In genomic region chr14:61235846-61236474, GRCm38 (mm10) we compare ENCODE assay signal across 18 mouse cellular contexts. TPM values are rescaled to one million over a fixed set of nuclear protein-coding genes. Genes with fewer than 3 reads are reported as not detected.
DNase-seq lines count a peak whose midpoint lies in the region; ATAC-seq and TF ChIP-seq lines count a peak whose summit lies in the region.
"Had no signal": no experiment of that assay in that cellular context is flagged by ENCODE, and none has a peak within 500 bp of the region (broad histone marks: within the 10 kb centered on the region; RNA-seq: fewer than 3 reads in every experiment).

No protein-coding gene starts in this region.

- no peaks in the 10 kb centered on the region for H3K4me1 ChIP-seq in forebrain, embryonic 10.5 days
- no peaks in the 10 kb centered on the region for H3K4me1 ChIP-seq in forebrain, embryonic 11.5 days (replicated peaks; ENCODE audit: control insufficient read depth, insufficient read depth, low read length)
- no peaks in the 10 kb centered on the region for H3K4me1 ChIP-seq in limb, embryonic 14.5 days (ENCODE audit: control insufficient read depth, insufficient read depth, low read length)
- 0 out of 2 replicates have a peak, but pooled peaks cover 2% of the 10 kb centered on the region for H3K4me1 ChIP-seq in limb, embryonic 10.5 days
- no peaks in the 10 kb centered on the region for H3K4me1 ChIP-seq in hindbrain, embryonic 10.5 days (replicated peaks)
- H3K4me1 ChIP-seq in intestine, embryonic 15.5 days (replicated peaks) = no peaks in the 10 kb centered on the region
- H3K4me1 ChIP-seq: limb, embryonic 13.5 days; midbrain, embryonic 10.5 days had no signal

- TF ChIP-seq POLR2A in limb, embryonic 14.5 days (IDR thresholded peaks at IDR 0.05; ENCODE audit: borderline replicate concordance, extremely low read depth, insufficient read depth, insufficient read length) = no peak
- no peak for TF ChIP-seq POLR2A in brain, embryonic 14.5 days (IDR thresholded peaks at IDR 0.05; ENCODE audit: borderline replicate concordance, extremely low read depth, insufficient read depth, insufficient read length, poor library complexity, severe bottlenecking)

- no peak for ATAC-seq in forebrain, embryonic 11.5 days (replicated peaks; ENCODE audit: low FRiP score)
- no peak for ATAC-seq in limb, embryonic 14.5 days (ENCODE audit: low FRiP score, low read depth)
- ATAC-seq in intestine, embryonic 15.5 days = no peak

- no peak overlapping the region for H3K4me3 ChIP-seq in forebrain, embryonic 10.5 days
- no peak overlapping the region for H3K4me3 ChIP-seq in forebrain, embryonic 11.5 days (ENCODE audit: low read depth, low read length)
- H3K4me3 ChIP-seq in limb, embryonic 14.5 days (replicated peaks; ENCODE audit: low read length) = no peak overlapping the region
- H3K4me3 ChIP-seq in limb, embryonic 10.5 days = no peak overlapping the region
- H3K4me3 ChIP-seq in hindbrain, embryonic 10.5 days = no peak overlapping the region
- no peak overlapping the region for H3K4me3 ChIP-seq in intestine, embryonic 15.5 days (replicated peaks)
- H3K4me3 ChIP-seq: limb, embryonic 13.5 days; midbrain, embryonic 10.5 days; neural tube, embryonic 13.5 days had no signal

- DNase-seq in forebrain, embryonic 10.5 days (ENCODE audit: extremely low spot score, low spot score) = no peak
- no peak for DNase-seq in forebrain, embryonic 11.5 days (ENCODE audit: low spot score)
- peak; percentile 40 for DNase-seq in limb, embryonic 14.5 days (ENCODE audit: low spot score)
- no peak for DNase-seq in limb, embryonic 10.5 days (ENCODE audit: low spot score)
- peak; percentile 80 for DNase-seq in brain, embryonic 14.5 days (ENCODE audit: low read depth)
- peak; percentile 62 for DNase-seq in heart, postnatal 4 days
- DNase-seq in hindbrain, embryonic 10.5 days (ENCODE audit: low spot score) = no peak
- DNase-seq: cerebellum, adult 11-12 months; kidney, adult 18-20 months; lung, adult 2 months; right cerebral cortex, adult 18-20 months; thymus, adult 2 months had no signal

- no peak overlapping the region for H3K4me2 ChIP-seq in forebrain, embryonic 11.5 days (ENCODE audit: low read depth, low read length, severe bottlenecking)
- no peak overlapping the region for H3K4me2 ChIP-seq in limb, embryonic 14.5 days (replicated peaks; ENCODE audit: low read depth, low read length, severe bottlenecking)
- H3K4me2 ChIP-seq in intestine, embryonic 15.5 days (replicated peaks) = no peak overlapping the region
- H3K4me2 ChIP-seq: limb, embryonic 13.5 days; neural tube, embryonic 13.5 days had no signal

- WGBS in forebrain, embryonic 10.5 days = 74% methylated on average over 5 of the region's 5 CpGs
- 57% methylated on average over 5 of the region's 5 CpGs for WGBS in forebrain, embryonic 11.5 days
- WGBS in limb, embryonic 14.5 days = 50% methylated on average over 5 of the region's 5 CpGs
- WGBS in limb, embryonic 10.5 days = 68% methylated on average over 5 of the region's 5 CpGs
- WGBS in hindbrain, embryonic 10.5 days = 77% methylated on average over 5 of the region's 5 CpGs
- WGBS in intestine, embryonic 15.5 days = 51% methylated on average over 5 of the region's 5 CpGs

- H3K36me3 ChIP-seq in forebrain, embryonic 10.5 days (replicated peaks) = no peaks in the 10 kb centered on the region
- no peaks in the 10 kb centered on the region for H3K36me3 ChIP-seq in forebrain, embryonic 11.5 days (ENCODE audit: control insufficient read depth, insufficient read depth, low read length)
- no peaks in the 10 kb centered on the region for H3K36me3 ChIP-seq in limb, embryonic 14.5 days (ENCODE audit: control insufficient read depth, insufficient read depth, low read length)
- no peaks in the 10 kb centered on the region for H3K36me3 ChIP-seq in limb, embryonic 10.5 days
- H3K36me3 ChIP-seq in hindbrain, embryonic 10.5 days = no peaks in the 10 kb centered on the region
- no peaks in the 10 kb centered on the region for H3K36me3 ChIP-seq in intestine, embryonic 15.5 days
- H3K36me3 ChIP-seq: limb, embryonic 13.5 days; midbrain, embryonic 10.5 days; neural tube, embryonic 13.5 days had no signal

- no peaks in the 10 kb centered on the region for H3K9me3 ChIP-seq in forebrain, embryonic 10.5 days
- H3K9me3 ChIP-seq in forebrain, embryonic 11.5 days (ENCODE audit: control insufficient read depth, low read length) = no peaks in the 10 kb centered on the region
- no peaks in the 10 kb centered on the region for H3K9me3 ChIP-seq in limb, embryonic 14.5 days (ENCODE audit: control insufficient read depth, low read length)
- no peaks in the 10 kb centered on the region for H3K9me3 ChIP-seq in limb, embryonic 10.5 days (replicated peaks)
- H3K9me3 ChIP-seq in hindbrain, embryonic 10.5 days = no peaks in the 10 kb centered on the region
- no peaks in the 10 kb centered on the region for H3K9me3 ChIP-seq in intestine, embryonic 15.5 days
- H3K9me3 ChIP-seq: limb, embryonic 13.5 days; midbrain, embryonic 10.5 days; neural tube, embryonic 13.5 days had no signal

- H3K27ac ChIP-seq in forebrain, embryonic 10.5 days = 0 out of 2 replicates have a peak overlapping the region, but pooled peaks have one; percentile 35
- H3K27ac ChIP-seq in forebrain, embryonic 11.5 days (ENCODE audit: low read depth, low read length) = no peak overlapping the region
- no peak overlapping the region for H3K27ac ChIP-seq in limb, embryonic 14.5 days (replicated peaks; ENCODE audit: low read depth, low read length)
- no peak overlapping the region for H3K27ac ChIP-seq in limb, embryonic 10.5 days
- H3K27ac ChIP-seq in hindbrain, embryonic 10.5 days = no peak overlapping the region
- H3K27ac ChIP-seq in intestine, embryonic 15.5 days = no peak overlapping the region
- H3K27ac ChIP-seq: limb, embryonic 13.5 days; midbrain, embryonic 10.5 days; neural tube, embryonic 13.5 days had no signal

- H3K27me3 ChIP-seq in forebrain, embryonic 10.5 days (ENCODE audit: poor library complexity, severe bottlenecking) = no peaks in the 10 kb centered on the region
- H3K27me3 ChIP-seq in forebrain, embryonic 11.5 days (ENCODE audit: control insufficient read depth, insufficient read depth, low read length) = no peaks in the 10 kb centered on the region
- no peaks in the 10 kb centered on the region for H3K27me3 ChIP-seq in limb, embryonic 14.5 days (ENCODE audit: control insufficient read depth, insufficient read depth, low read length)
- H3K27me3 ChIP-seq in limb, embryonic 10.5 days (ENCODE audit: low read depth, poor library complexity, severe bottlenecking) = no peaks in the 10 kb centered on the region
- H3K27me3 ChIP-seq in hindbrain, embryonic 10.5 days (ENCODE audit: insufficient read depth, poor library complexity, severe bottlenecking) = no peaks in the 10 kb centered on the region
- H3K27me3 ChIP-seq in intestine, embryonic 15.5 days (replicated peaks) = no peaks in the 10 kb centered on the region
- H3K27me3 ChIP-seq: limb, embryonic 13.5 days; neural tube, embryonic 13.5 days had no signal

- no peak for TF ChIP-seq CTCF in brain, embryonic 14.5 days (IDR thresholded peaks at IDR 0.05; ENCODE audit: borderline replicate concordance, extremely low read depth, insufficient read depth, insufficient read length)

- H3K9ac ChIP-seq in forebrain, embryonic 11.5 days (ENCODE audit: low read length) = no peak overlapping the region
- no peak overlapping the region for H3K9ac ChIP-seq in limb, embryonic 14.5 days (ENCODE audit: low read depth, low read length, severe bottlenecking)
- no peak overlapping the region for H3K9ac ChIP-seq in intestine, embryonic 15.5 days
- H3K9ac ChIP-seq: limb, embryonic 13.5 days; neural tube, embryonic 13.5 days had no signal

RNA-seq across cellular contexts. Expression of gene Sgcg, which starts 22.3 kb away (rescaled TPM):
- 0.04 TPM in 1 of 2 replicates, not detected in the other for polyA plus RNA-seq in forebrain, embryonic 10.5 days (2016; fragmentation: Nextera tagmentation; extraction: Ambion mirVana)
- 0.13 TPM in 1 of 2 replicates, not detected in the other for polyA plus RNA-seq in forebrain, embryonic 11.5 days (2014; fragmentation: Nextera tagmentation; extraction: Ambion mirVana)
- polyA plus RNA-seq in limb, embryonic 14.5 days (2012; rRNA removed) = 9.5 and 10.4 TPM in 2 replicates
- polyA plus RNA-seq in limb, embryonic 14.5 days (2014; fragmentation: Nextera tagmentation; extraction: Ambion mirVana) = 12.1 and 12.5 TPM in 2 replicates
- 0.18 and 0.43 TPM in 2 replicates for polyA plus RNA-seq in limb, embryonic 10.5 days (2016; fragmentation: Nextera tagmentation; extraction: Ambion mirVana)
- 0.07 and 0.10 TPM in 2 replicates for polyA plus RNA-seq in brain, embryonic 14.5 days (2012; rRNA removed)
- 100 to 1,000 TPM; 145 to 172 TPM for total RNA-seq in heart, postnatal 4 days (2021)
- polyA plus RNA-seq in hindbrain, embryonic 10.5 days (2016; fragmentation: Nextera tagmentation; extraction: Ambion mirVana) = 0.07 TPM in 1 of 2 replicates, not detected in the other
- polyA plus RNA-seq in intestine, embryonic 15.5 days (2015; fragmentation: Nextera tagmentation; extraction: Ambion mirVana) = 0.78 and 0.79 TPM in 2 replicates
- total RNA-seq: hematopoietic stem cell, adult 5-6 weeks; MEL had no signal
- polyA plus RNA-seq: midbrain, embryonic 10.5 days had no signal

Comparison
In these comparisons a context has a peak if more than half of its experiments do, and no peak if none do; other contexts are left out.
1. DNase-seq: peak in limb, embryonic 14.5 days (single experiment), brain, embryonic 14.5 days (single experiment) and heart, postnatal 4 days (single experiment); none in forebrain, embryonic 10.5 days (single experiment), forebrain, embryonic 11.5 days (single experiment), limb, embryonic 10.5 days (single experiment) and hindbrain, embryonic 10.5 days (single experiment).